Comparison of ENCODE assay signal across 21 mouse cellular contexts in genomic region chr5:42473493-42473892, GRCm38 (mm10).
DNase-seq lines count a peak whose midpoint lies in the region; ATAC-seq and TF ChIP-seq lines count a peak whose summit lies in the region.
"Had no signal": no experiment of that assay in that cellular context is flagged by ENCODE, and none has a peak within 500 bp of the region (broad histone marks: within the 10 kb centered on the region; RNA-seq: fewer than 3 reads in every experiment).

No protein-coding gene starts in this region.

- no peaks in the 10 kb centered on the region for H3K4me1 ChIP-seq in stomach, postnatal 0 days (replicated peaks; ENCODE audit: control insufficient read depth, insufficient read depth)
- no peaks in the 10 kb centered on the region for H3K4me1 ChIP-seq in forebrain, embryonic 14.5 days (ENCODE audit: control insufficient read depth, insufficient read depth, low read length)
- H3K4me1 ChIP-seq: forebrain, embryonic 15.5 days; heart, embryonic 15.5 days; hindbrain, embryonic 13.5 days; intestine, embryonic 15.5 days had no signal

- no peak for TF ChIP-seq EP300 in stomach, postnatal 0 days (optimal IDR thresholded peaks at IDR 0.05)

- no peak overlapping the region for H3K4me3 ChIP-seq in stomach, postnatal 0 days (ENCODE audit: low read depth, low read length)
- H3K4me3 ChIP-seq in forebrain, embryonic 14.5 days (ENCODE audit: low read depth, low read length): no peak overlapping the region
- H3K4me3 ChIP-seq: forebrain, embryonic 15.5 days; heart, adult 2 months; heart, embryonic 15.5 days; hindbrain, embryonic 13.5 days; intestine, embryonic 15.5 days had no signal

- no peaks in the 10 kb centered on the region for H3K36me3 ChIP-seq in stomach, postnatal 0 days (ENCODE audit: control insufficient read depth, insufficient read depth, low read length)
- H3K36me3 ChIP-seq in forebrain, embryonic 14.5 days (ENCODE audit: control insufficient read depth, insufficient read depth, low read length): no peaks in the 10 kb centered on the region
- H3K36me3 ChIP-seq: forebrain, embryonic 15.5 days; heart, embryonic 15.5 days; hindbrain, embryonic 13.5 days; intestine, embryonic 15.5 days had no signal

- ATAC-seq in stomach, postnatal 0 days (ENCODE audit: low FRiP score, low TSS enrichment): no peak
- ATAC-seq in forebrain, embryonic 14.5 days: no peak
- ATAC-seq: activated CD4-positive, CD25-positive, alpha-beta regulatory T cell, adult 4 months; forebrain, embryonic 15.5 days; hindbrain, postnatal 0 days; intestine, embryonic 15.5 days had no signal

- no peak for TF ChIP-seq CTCF in stomach, postnatal 0 days (IDR thresholded peaks at IDR 0.05; ENCODE audit: low read depth)

- no peaks in the 10 kb centered on the region for H3K27me3 ChIP-seq in stomach, postnatal 0 days (ENCODE audit: control insufficient read depth, insufficient read depth, low read length)
- no peaks in the 10 kb centered on the region for H3K27me3 ChIP-seq in forebrain, embryonic 14.5 days (replicated peaks; ENCODE audit: control insufficient read depth, insufficient read depth, low read length)
- H3K27me3 ChIP-seq: forebrain, embryonic 15.5 days; heart, embryonic 15.5 days; hindbrain, embryonic 13.5 days; intestine, embryonic 15.5 days had no signal

- DNase-seq in embryo, embryonic 11 days: peak; percentile 3
- DNase-seq in embryo, embryonic 10 days (ENCODE audit: low spot score): no peak
- peak; percentile 8 for DNase-seq in retina, embryonic 14.5 days (ENCODE audit: low spot score)
- DNase-seq in retina, postnatal 1 day: no peak
- DNase-seq in forelimb bud, embryonic 11.5 days (ENCODE audit: low read depth, low spot score): peak; percentile 7
- no peak for DNase-seq in stomach, postnatal 0 days (ENCODE audit: low spot score)
- DNase-seq in forebrain, embryonic 14.5 days (ENCODE audit: low spot score): no peak
- DNase-seq: adrenal gland, postnatal 14 days; cerebellum, adult 11-12 months; cerebellum, adult 9-10 months; cerebellum, postnatal 25 days; gastrocnemius, postnatal 10 days; heart, adult 2 months; heart, postnatal 14 days had no signal

- no peaks in the 10 kb centered on the region for H3K9me3 ChIP-seq in stomach, postnatal 0 days (ENCODE audit: control insufficient read depth, low read length)
- no peaks in the 10 kb centered on the region for H3K9me3 ChIP-seq in forebrain, embryonic 14.5 days (replicated peaks; ENCODE audit: control insufficient read depth, low read length)
- H3K9me3 ChIP-seq: forebrain, embryonic 15.5 days; heart, embryonic 15.5 days; hindbrain, embryonic 13.5 days; intestine, embryonic 15.5 days had no signal

- H3K9ac ChIP-seq in stomach, postnatal 0 days (ENCODE audit: low read length): no peak overlapping the region
- H3K9ac ChIP-seq in forebrain, embryonic 14.5 days (ENCODE audit: low read length): no peak overlapping the region
- H3K9ac ChIP-seq: forebrain, embryonic 15.5 days; heart, embryonic 15.5 days; hindbrain, embryonic 13.5 days; intestine, embryonic 15.5 days had no signal

- 70% methylated on average over 4 of the region's 4 CpGs for WGBS in stomach, postnatal 0 days
- 75% methylated on average over 4 of the region's 4 CpGs for WGBS in forebrain, embryonic 14.5 days

- H3K27ac ChIP-seq in stomach, postnatal 0 days (replicated peaks): no peak overlapping the region
- no peak overlapping the region for H3K27ac ChIP-seq in forebrain, embryonic 14.5 days (ENCODE audit: low read depth, low read length)
- H3K27ac ChIP-seq: forebrain, embryonic 15.5 days; heart, adult 2 months; heart, embryonic 15.5 days; hindbrain, embryonic 13.5 days; hindbrain, postnatal 0 days; intestine, embryonic 15.5 days had no signal

- H3K4me2 ChIP-seq in stomach, postnatal 0 days (replicated peaks; ENCODE audit: low read depth): no peak overlapping the region
- H3K4me2 ChIP-seq in forebrain, embryonic 14.5 days (ENCODE audit: low read length): no peak overlapping the region
- H3K4me2 ChIP-seq: forebrain, embryonic 15.5 days; heart, embryonic 11.5 days; heart, embryonic 15.5 days; hindbrain, embryonic 13.5 days; intestine, embryonic 15.5 days had no signal

Comparison
In these comparisons a context has a peak if more than half of its experiments do, and no peak if none do; other contexts are left out.
1. DNase-seq: peak in embryo, embryonic 11 days (single experiment), retina, embryonic 14.5 days (single experiment) and forelimb bud, embryonic 11.5 days (single experiment); none in embryo, embryonic 10 days (single experiment), retina, postnatal 1 day (single experiment), stomach, postnatal 0 days (single experiment) and forebrain, embryonic 14.5 days (single experiment).